Mouse (Mus musculus) midbrain, embryonic 16.5 days (tissue): Measurements from ENCODE around the gene Brap. TPM values are rescaled to one million over a fixed set of nuclear protein-coding genes. Genes with fewer than 3 reads are reported as not detected.
A peak's percentile ranks its signal among the peaks of the same experiment; 100 is the strongest.

Experiments
- ATAC-seq: fragments of 200-750 bp; cut with Nextera tagmentation; 2 replicates; pipeline ENCODE4 v1.8.0; 2017; ENCODE audit warnings: moderate TSS enrichment
- H3K27ac ChIP-seq: fragments of 300-500 bp; sonication (generic); 2 replicates; pipeline ENCODE4 v1.5.1; 2014; ENCODE audit warnings: mild to moderate bottlenecking, low read length, mixed read lengths
- H3K27me3 ChIP-seq: fragments of 300-500 bp; sonication (generic); 2 replicates; pipeline ENCODE4 v1.6.1; 2014; ENCODE audit warnings: low read depth, low read length, mixed read lengths; ENCODE audit not compliant: control insufficient read depth, insufficient read depth
- H3K36me3 ChIP-seq: fragments of 300-500 bp; sonication (generic); 2 replicates; pipeline ENCODE4 v1.6.1; 2014; ENCODE audit warnings: mild to moderate bottlenecking, low read length, moderate library complexity, mixed read lengths; ENCODE audit not compliant: control insufficient read depth, insufficient read depth
- H3K4me1 ChIP-seq: fragments of 300-500 bp; sonication (generic); 2 replicates; pipeline ENCODE4 v1.6.1; 2014; ENCODE audit warnings: mild to moderate bottlenecking, low read length, mixed read lengths; ENCODE audit not compliant: control insufficient read depth, insufficient read depth
- H3K4me2 ChIP-seq: fragments of 300-500 bp; sonication (generic); 2 replicates; pipeline ENCODE4 v1.6.1; 2014; ENCODE audit warnings: mild to moderate bottlenecking, low read length, mixed read lengths
- H3K4me3 ChIP-seq: fragments of 300-500 bp; sonication (generic); 2 replicates; pipeline ENCODE4 v1.5.1; 2014; ENCODE audit warnings: low read depth, mild to moderate bottlenecking, low read length, moderate library complexity, mixed read lengths
- H3K9ac ChIP-seq: fragments of 300-500 bp; sonication (generic); 2 replicates; pipeline ENCODE4 v1.6.1; 2014; ENCODE audit warnings: low read depth, low read length, mixed read lengths
- H3K9me3 ChIP-seq: fragments of 300-500 bp; sonication (generic); replicated peaks from 2 replicates; pipeline ENCODE4 v1.6.1; 2014; ENCODE audit warnings: mild to moderate bottlenecking, low read length, mixed read lengths; ENCODE audit not compliant: control insufficient read depth, poor library complexity, severe bottlenecking
- WGBS: fragments of 180-500 bp; shearing (Covaris S2); extraction: QIAGEN DNeasy Blood & Tissue Kit; methylation state at CpG from one replicate; pipeline ENCODE4 v1.1.7; 2014; 5-methylcytosine and 5-hydroxymethylcytosine counted together
- polyA plus RNA-seq: library from polyadenylated mRNA; unstranded; fragments of >200 nt; fragmentation: Nextera tagmentation; extraction: Ambion mirVana; gene quantifications from 2 replicates; pipeline ENCODE4 v1.2.1, GENCODE M21; 2015

Brap gene
- polyA plus RNA-seq, 1 experiment from 2014 or later, result 43.3 TPM

DNA sequence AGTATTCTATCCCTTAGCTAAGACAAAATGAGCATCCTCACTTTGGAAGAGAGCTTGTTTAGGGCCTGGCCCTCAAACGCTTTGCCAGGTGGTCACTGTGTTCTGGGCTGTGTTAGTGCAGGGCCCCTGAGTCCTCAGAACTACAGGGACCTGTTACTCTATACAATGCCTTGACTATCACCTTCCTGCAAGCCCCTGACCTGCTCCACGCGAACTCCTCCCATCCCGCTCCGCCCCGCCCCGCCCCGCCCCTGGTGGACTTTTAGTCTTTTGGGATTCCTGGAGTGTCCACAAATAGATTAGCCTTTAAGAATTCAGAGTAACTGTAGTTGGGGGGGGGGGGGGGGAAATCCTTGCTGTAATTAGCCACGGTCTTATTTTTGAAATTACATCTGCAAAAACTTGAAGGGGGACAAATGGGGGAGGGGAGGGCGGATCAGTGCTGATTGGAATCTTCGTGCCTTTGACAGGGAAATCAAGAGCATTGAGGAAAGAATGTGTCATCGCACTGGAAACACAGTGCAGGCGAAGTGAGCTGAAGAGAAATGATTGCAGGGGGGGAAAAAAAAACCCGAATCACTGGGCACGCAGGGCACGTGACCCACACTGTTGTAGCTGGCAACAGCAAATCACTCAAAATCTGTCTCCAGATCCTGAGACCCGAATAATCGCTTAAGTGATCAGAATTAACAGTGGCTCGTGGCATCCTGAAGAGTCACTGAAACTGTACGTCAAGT lies 44.3 kb downstream of the Brap start:
- WGBS, result 6% methylated on average over 20 of the region's 20 CpGs
- peaks cover 5% of the 10 kb centered on the region; the same call in 1 of the 2 replicates for H3K4me1 ChIP-seq
- no peak for ATAC-seq
- H3K4me3 ChIP-seq, result peak overlapping the region; percentile 8
- H3K27ac ChIP-seq, result no peak overlapping the region
- no peaks in the 10 kb centered on the region for H3K27me3 ChIP-seq
- H3K9ac ChIP-seq, result peak overlapping the region; percentile 44; the same call in 1 of the 2 replicates
- H3K9me3 ChIP-seq, result no peaks in the 10 kb centered on the region
- peak overlapping the region; percentile 44 for H3K4me2 ChIP-seq
- H3K36me3 ChIP-seq, result no peaks in the 10 kb centered on the region

GRCm38 (mm10) chr5:121710402-121710801 lies 50.0 kb downstream of the Brap start:
- H3K9ac ChIP-seq, result no peak overlapping the region
- no peak overlapping the region; the same call in 1 of the 2 replicates for H3K4me2 ChIP-seq
- no peak overlapping the region for H3K27ac ChIP-seq
- no peaks in the 10 kb centered on the region for H3K9me3 ChIP-seq
- 55% methylated on average over 2 of the region's 2 CpGs for WGBS
- H3K4me3 ChIP-seq, result peak overlapping the region; percentile 94; the same call in 1 of the 2 replicates
- no peak for ATAC-seq
- H3K4me1 ChIP-seq, result peaks cover 26% of the 10 kb centered on the region
- no peaks in the 10 kb centered on the region for H3K36me3 ChIP-seq
- H3K27me3 ChIP-seq, result no peaks in the 10 kb centered on the region

- no peak for ATAC-seq
Measured at GRCm38 (mm10) chr5:121710851-121711173, 50.4 kb downstream of the Brap start.

DNA sequence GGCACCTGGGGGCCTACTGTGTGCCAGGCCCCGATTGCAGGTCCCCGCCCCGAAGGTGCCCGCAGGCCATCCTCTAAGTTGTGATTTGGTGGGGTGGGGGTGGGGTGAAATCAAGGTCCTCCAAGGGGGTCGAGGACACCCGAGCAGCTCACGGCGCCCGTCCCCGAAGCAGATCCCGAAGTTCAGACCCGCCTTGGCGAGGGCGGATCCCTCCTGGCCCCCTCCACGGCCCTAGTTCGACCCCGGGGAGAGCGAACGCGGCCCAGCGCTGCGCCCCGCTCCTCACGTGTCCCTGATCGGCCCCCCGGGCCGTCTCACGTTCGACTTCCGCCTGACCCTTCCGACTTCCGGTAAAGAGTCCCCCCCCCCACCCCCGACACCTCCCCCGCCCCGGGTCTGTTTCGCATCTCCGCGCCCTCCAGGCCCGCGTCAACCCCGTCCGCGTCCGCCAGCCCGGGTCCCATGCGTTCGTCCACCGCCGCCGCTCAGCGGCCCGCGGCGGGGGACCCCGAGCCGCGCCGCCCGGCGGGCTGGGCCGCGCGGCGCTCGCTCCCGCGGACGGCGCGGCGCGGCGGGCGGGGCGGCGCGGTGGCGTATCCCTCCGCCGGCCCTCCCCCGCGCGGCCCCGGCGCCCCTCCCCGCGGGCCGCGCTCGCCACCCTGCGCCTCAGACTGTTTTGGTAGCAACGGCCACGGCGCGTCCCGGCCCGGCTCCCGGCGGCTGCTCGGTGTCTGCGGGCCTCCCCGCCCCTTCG lies 51.0 kb downstream of the Brap start, which contains the start of gene Atxn2:
TSS of gene Atxn2 (plus strand) at position 164 of the 754 bp plus-strand sequence.
- H3K4me2 ChIP-seq, result peak within 1 kb of the TSS; percentile 90
- H3K27ac ChIP-seq, result peak within 1 kb of the TSS; percentile 98
- peaks cover 31% of the 10 kb centered on the region for H3K4me1 ChIP-seq
- ATAC-seq, result peak; percentile 75
- under 1% methylated on average over 57 of the region's 103 CpGs for WGBS
- peak within 1 kb of the TSS; percentile 94 for H3K4me3 ChIP-seq
- H3K9ac ChIP-seq, result peak within 1 kb of the TSS; percentile 92
- no peaks in the 10 kb centered on the region for H3K9me3 ChIP-seq
- no peaks in the 10 kb centered on the region for H3K36me3 ChIP-seq
- no peaks in the 10 kb centered on the region for H3K27me3 ChIP-seq

More at GRCm38 (mm10) chr5:121710851-121711173, 50.4 kb downstream of the Brap start:
- H3K27me3 ChIP-seq, result no peaks in the 10 kb centered on the region
- peaks cover 30% of the 10 kb centered on the region for H3K4me1 ChIP-seq
- H3K4me3 ChIP-seq, result peak overlapping the region; percentile 94
- peak overlapping the region; percentile 98 for H3K27ac ChIP-seq
- no peaks in the 10 kb centered on the region for H3K36me3 ChIP-seq
- no peaks in the 10 kb centered on the region for H3K9me3 ChIP-seq
- H3K9ac ChIP-seq, result peak overlapping the region; percentile 92
- peak overlapping the region; percentile 78 for H3K4me2 ChIP-seq
- whole genome bisulfite sequencing, result under 1% methylated on average over 12 of the region's 12 CpGs

DNA sequence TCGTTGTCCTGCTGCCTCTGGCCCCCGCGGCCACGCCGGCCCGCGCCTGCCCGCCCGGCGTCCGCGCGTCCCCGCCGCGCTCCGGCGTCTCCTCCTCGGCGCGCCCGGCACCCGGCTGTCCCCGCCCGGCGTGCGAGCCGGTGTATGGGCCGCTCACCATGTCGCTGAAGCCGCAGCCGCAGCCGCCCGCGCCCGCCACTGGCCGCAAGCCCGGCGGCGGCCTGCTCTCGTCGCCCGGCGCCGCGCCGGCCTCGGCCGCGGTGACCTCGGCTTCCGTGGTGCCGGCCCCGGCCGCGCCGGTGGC lies 51.5 kb downstream of the Brap start:
- no peaks in the 10 kb centered on the region for H3K27me3 ChIP-seq
- 0% methylated on average over 26 of the region's 57 CpGs for WGBS

GRCm38 (mm10) chr5:121712232-121712933 lies 52.0 kb downstream of the Brap start:
- ATAC-seq, result peak; percentile 40
- peak overlapping the region; percentile 94 for H3K4me3 ChIP-seq
- peak overlapping the region; percentile 98 for H3K27ac ChIP-seq
- peak overlapping the region; percentile 90 for H3K4me2 ChIP-seq
- peak overlapping the region; percentile 92 for H3K9ac ChIP-seq
- H3K27me3 ChIP-seq, result no peaks in the 10 kb centered on the region
- 0% methylated on average over 27 of the region's 66 CpGs for WGBS
- no peaks in the 10 kb centered on the region for H3K36me3 ChIP-seq
- H3K9me3 ChIP-seq, result no peaks in the 10 kb centered on the region
- peaks cover 35% of the 10 kb centered on the region for H3K4me1 ChIP-seq

More for the DNA sequence above, 51.5 kb downstream of the Brap start:
- Histone ChIP-seq H3K36me3 (no peaks in the 10 kb centered on the region), H3K4me2 (peak overlapping the region; percentile 90), H3K9me3 (no peaks in the 10 kb centered on the region), H3K27ac (peak overlapping the region; percentile 98), H3K9ac (peak overlapping the region; percentile 92), H3K4me1 (peaks cover 34% of the 10 kb centered on the region), H3K4me3 (peak overlapping the region; percentile 94)
- peak; percentile 57 for ATAC-seq

DNA sequence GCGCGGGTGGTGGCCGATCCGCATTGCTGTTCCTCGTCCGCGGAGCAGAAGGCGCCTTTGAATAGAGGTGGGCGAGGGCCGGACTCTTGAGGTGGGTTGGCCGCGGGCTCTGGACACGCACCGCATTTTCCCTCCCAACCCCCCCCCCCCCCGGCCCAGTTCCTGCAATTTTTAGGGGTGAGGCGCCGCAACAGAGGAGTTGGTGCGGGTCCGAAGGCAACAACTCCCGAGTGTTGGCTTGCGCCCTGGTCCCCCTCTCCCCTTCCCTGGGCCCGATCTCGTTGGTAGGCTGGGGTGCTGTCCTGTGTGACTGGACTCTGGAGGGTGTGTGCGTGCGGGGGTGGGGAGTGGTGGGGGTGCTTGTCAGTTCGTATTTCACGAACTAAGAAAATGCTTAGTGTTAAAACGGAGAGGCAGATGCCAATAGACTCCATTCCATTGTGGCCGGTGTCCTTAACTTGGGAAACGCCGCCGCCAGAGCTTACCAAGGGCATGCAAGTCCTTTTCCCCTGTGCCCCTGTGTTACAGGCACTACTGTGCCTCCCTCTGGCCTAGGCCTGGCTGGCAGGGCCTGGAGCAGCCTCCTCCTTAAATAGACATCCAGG lies 52.7 kb downstream of the Brap start:
- H3K9me3 ChIP-seq, result no peaks in the 10 kb centered on the region
- peak overlapping the region; percentile 94 for H3K4me3 ChIP-seq
- H3K27ac ChIP-seq, result peak overlapping the region; percentile 98
- peaks cover 35% of the 10 kb centered on the region for H3K4me1 ChIP-seq
- H3K9ac ChIP-seq, result peak overlapping the region; percentile 92
- H3K4me2 ChIP-seq, result peak overlapping the region; percentile 90
- WGBS, result under 1% methylated on average over 25 of the region's 32 CpGs
- no peaks in the 10 kb centered on the region for H3K27me3 ChIP-seq
- peak; percentile 65 for ATAC-seq
- no peaks in the 10 kb centered on the region for H3K36me3 ChIP-seq

DNA sequence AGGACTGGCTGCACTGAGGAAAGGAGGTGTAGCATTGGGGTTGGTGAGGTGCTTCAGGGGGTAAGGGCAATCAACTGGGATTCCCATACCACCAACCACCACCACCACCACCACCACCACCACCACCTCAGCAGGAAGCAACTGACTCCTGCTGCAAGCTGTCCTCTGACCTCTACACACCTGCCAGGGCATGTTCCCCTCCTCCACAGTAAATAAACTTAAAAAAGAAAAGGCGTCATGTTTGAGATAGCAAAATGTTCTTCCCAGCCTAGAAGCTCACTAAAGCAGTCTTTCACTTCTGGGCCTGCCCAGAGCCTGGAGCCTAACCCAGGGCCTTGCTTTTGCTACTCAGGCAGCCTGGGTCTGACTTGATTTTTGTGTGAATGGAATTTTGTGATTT lies 54.0 kb downstream of the Brap start:
- no peaks in the 10 kb centered on the region for H3K36me3 ChIP-seq
- 77% methylated on average over 1 of the region's 1 CpGs for WGBS
- H3K9me3 ChIP-seq, result no peaks in the 10 kb centered on the region
- no peak overlapping the region for H3K9ac ChIP-seq
- H3K4me2 ChIP-seq, result peak overlapping the region; percentile 90; the same call in 1 of the 2 replicates
- no peak overlapping the region for H3K4me3 ChIP-seq
- H3K27ac ChIP-seq, result no peak overlapping the region
- H3K27me3 ChIP-seq, result no peaks in the 10 kb centered on the region
- ATAC-seq, result no peak
- peaks cover 43% of the 10 kb centered on the region for H3K4me1 ChIP-seq
